Mouse (Mus musculus) ES-E14 (cell line): ENCODE results near the gene Pigx.

Experiments
- HCFC1 ChIP-seq: IDR thresholded peaks from 2 replicates; pipeline ENCODE4 v1.6.1; 2012; ENCODE audit warnings: low read length, inconsistent platforms, borderline replicate concordance; ENCODE audit not compliant: insufficient read depth
- MAFK ChIP-seq: IDR thresholded peaks from 2 replicates; pipeline ENCODE4 v1.6.1; 2014; ENCODE audit warnings: mild to moderate bottlenecking, low read depth, low read length, inconsistent platforms; ENCODE audit not compliant: insufficient read depth
- ZC3H11A ChIP-seq: IDR thresholded peaks from 2 replicates; pipeline ENCODE4 v1.6.1; 2012; ENCODE audit warnings: low read depth, mild to moderate bottlenecking, inconsistent platforms, low read length, borderline replicate concordance
- ZNF384 ChIP-seq: IDR thresholded peaks from 2 replicates; pipeline ENCODE4 v1.6.1; 2012; ENCODE audit warnings: low read depth, low read length, inconsistent platforms

GRCm38 (mm10) chr16:32091466-32091865, 8.1 kb downstream of the Pigx start:
- TF ChIP-seq ZC3H11A (no peak), MAFK (no peak), HCFC1 (no peak), ZNF384 (no peak)
